Comparison of ENCODE assay signal across 27 mouse cellular contexts in genomic region chrX:157164142-157164541, GRCm38 (mm10).
A peak's percentile ranks its signal among the peaks of the same experiment; 100 is the strongest.
DNase-seq lines count a peak whose midpoint lies in the region; ATAC-seq and TF ChIP-seq lines count a peak whose summit lies in the region.
"Had no signal": no experiment of that assay in that cellular context is flagged by ENCODE, and none has a peak within 500 bp of the region (broad histone marks: within the 10 kb centered on the region; RNA-seq: fewer than 3 reads in every experiment).

No protein-coding gene starts in this region.

- H3K36me3 ChIP-seq in forebrain, embryonic 16.5 days (ENCODE audit: control insufficient read depth, insufficient read depth): no peaks in the 10 kb centered on the region
- H3K36me3 ChIP-seq in forebrain, embryonic 12.5 days (replicated peaks): no peaks in the 10 kb centered on the region
- H3K36me3 ChIP-seq in lung, embryonic 15.5 days: no peaks in the 10 kb centered on the region
- H3K36me3 ChIP-seq: embryonic facial prominence, embryonic 12.5 days; forebrain, embryonic 15.5 days; heart, embryonic 12.5 days; heart, embryonic 15.5 days; hindbrain, embryonic 10.5 days; hindbrain, embryonic 13.5 days; intestine, embryonic 15.5 days had no signal

- WGBS in forebrain, embryonic 16.5 days: 51% methylated on average over 3 of the region's 3 CpGs
- WGBS in forebrain, embryonic 12.5 days: 51% methylated on average over 3 of the region's 3 CpGs
- 45% methylated on average over 3 of the region's 3 CpGs for WGBS in lung, embryonic 15.5 days
- 53% methylated on average over 3 of the region's 3 CpGs for WGBS in lung, adult 2 months

- H3K9me3 ChIP-seq in forebrain, embryonic 16.5 days (ENCODE audit: control insufficient read depth, low read length): no peaks in the 10 kb centered on the region
- H3K9me3 ChIP-seq in forebrain, embryonic 12.5 days: no peaks in the 10 kb centered on the region
- no peaks in the 10 kb centered on the region for H3K9me3 ChIP-seq in lung, embryonic 15.5 days
- H3K9me3 ChIP-seq: embryonic facial prominence, embryonic 12.5 days; forebrain, embryonic 15.5 days; heart, embryonic 12.5 days; heart, embryonic 15.5 days; hindbrain, embryonic 10.5 days; hindbrain, embryonic 13.5 days; intestine, embryonic 15.5 days had no signal

- 0 out of 2 replicates have a peak, but pooled peaks have one; percentile 31 for ATAC-seq in forebrain, embryonic 16.5 days
- no peak for ATAC-seq in forebrain, embryonic 12.5 days (ENCODE audit: low FRiP score)
- peak; percentile 62; the same call in 1 of the 2 replicates for ATAC-seq in lung, embryonic 15.5 days (ENCODE audit: borderline replicate concordance, extremely low read depth, low FRiP score, low TSS enrichment)
- ATAC-seq: activated CD4-positive, CD25-positive, alpha-beta regulatory T cell, adult 4 months; forebrain, embryonic 15.5 days; hindbrain, embryonic 16.5 days; intestine, embryonic 15.5 days had no signal

- no peak overlapping the region for H3K27ac ChIP-seq in forebrain, embryonic 16.5 days (ENCODE audit: low read length)
- H3K27ac ChIP-seq in forebrain, embryonic 12.5 days: no peak overlapping the region
- H3K27ac ChIP-seq in lung, embryonic 15.5 days: no peak overlapping the region
- H3K27ac ChIP-seq: embryonic facial prominence, embryonic 12.5 days; forebrain, embryonic 15.5 days; heart, embryonic 15.5 days; hindbrain, embryonic 10.5 days; hindbrain, embryonic 13.5 days; intestine, embryonic 15.5 days had no signal

- DNase-seq in embryo, embryonic 11 days: peak; percentile 9
- no peak for DNase-seq in embryo, embryonic 10.5 days (ENCODE audit: low spot score)
- no peak for DNase-seq in lung, adult 2 months
- peak; percentile 0 for DNase-seq in forelimb bud, embryonic 11.5 days (ENCODE audit: low read depth, low spot score)
- no peak for DNase-seq in layer of hippocampus, postnatal 36 days
- DNase-seq: adrenal gland, adult 8-10 months; adrenal gland, postnatal 25 days; cerebellum, adult 18-20 months; cerebellum, adult 9-10 months; cerebellum, postnatal 14 days; gastrocnemius, postnatal 25 days; heart, adult 18-20 months; heart, postnatal 10 days; heart, postnatal 36 days had no signal

- H3K4me2 ChIP-seq in forebrain, embryonic 16.5 days (ENCODE audit: low read length): no peak overlapping the region
- no peak overlapping the region for H3K4me2 ChIP-seq in forebrain, embryonic 12.5 days
- H3K4me2 ChIP-seq in lung, embryonic 15.5 days: no peak overlapping the region
- H3K4me2 ChIP-seq: embryonic facial prominence, embryonic 12.5 days; forebrain, embryonic 15.5 days; heart, embryonic 12.5 days; heart, embryonic 15.5 days; hindbrain, embryonic 13.5 days; intestine, embryonic 15.5 days had no signal

- H3K4me3 ChIP-seq in forebrain, embryonic 16.5 days (replicated peaks; ENCODE audit: low read length): no peak overlapping the region
- H3K4me3 ChIP-seq in forebrain, embryonic 12.5 days (replicated peaks): no peak overlapping the region
- no peak overlapping the region for H3K4me3 ChIP-seq in lung, embryonic 15.5 days
- H3K4me3 ChIP-seq in lung, adult 2 months (replicated peaks; ENCODE audit: extremely low read depth, low read depth, low read length): no peak overlapping the region
- H3K4me3 ChIP-seq: embryonic facial prominence, embryonic 12.5 days; erythroblast, embryonic 14.5 days; forebrain, embryonic 15.5 days; heart, embryonic 12.5 days; heart, embryonic 15.5 days; hindbrain, embryonic 10.5 days; hindbrain, embryonic 13.5 days; intestine, embryonic 15.5 days had no signal

- no peak for TF ChIP-seq CTCF in lung, adult 2 months (IDR thresholded peaks at IDR 0.05; ENCODE audit: insufficient read depth, low read length)

- H3K9ac ChIP-seq in forebrain, embryonic 16.5 days (replicated peaks; ENCODE audit: low read depth, low read length): no peak overlapping the region
- no peak overlapping the region for H3K9ac ChIP-seq in forebrain, embryonic 12.5 days
- no peak overlapping the region for H3K9ac ChIP-seq in lung, embryonic 15.5 days
- H3K9ac ChIP-seq: embryonic facial prominence, embryonic 12.5 days; forebrain, embryonic 15.5 days; heart, embryonic 12.5 days; heart, embryonic 15.5 days; hindbrain, embryonic 13.5 days; intestine, embryonic 15.5 days had no signal

- no peaks in the 10 kb centered on the region for H3K27me3 ChIP-seq in forebrain, embryonic 16.5 days (replicated peaks; ENCODE audit: control insufficient read depth, insufficient read depth, low read length)
- no peaks in the 10 kb centered on the region for H3K27me3 ChIP-seq in forebrain, embryonic 12.5 days
- H3K27me3 ChIP-seq in lung, embryonic 15.5 days: no peaks in the 10 kb centered on the region
- H3K27me3 ChIP-seq: embryonic facial prominence, embryonic 12.5 days; forebrain, embryonic 15.5 days; heart, embryonic 12.5 days; heart, embryonic 15.5 days; hindbrain, embryonic 13.5 days; intestine, embryonic 15.5 days had no signal

- no peak for TF ChIP-seq POLR2A in lung, adult 2 months (IDR thresholded peaks at IDR 0.05; ENCODE audit: borderline replicate concordance, extremely low read depth, low read depth, low read length)

- H3K4me1 ChIP-seq in forebrain, embryonic 16.5 days (replicated peaks; ENCODE audit: control insufficient read depth, insufficient read depth, low read length): no peaks in the 10 kb centered on the region
- no peaks in the 10 kb centered on the region for H3K4me1 ChIP-seq in forebrain, embryonic 12.5 days
- H3K4me1 ChIP-seq in lung, embryonic 15.5 days: no peaks in the 10 kb centered on the region
- H3K4me1 ChIP-seq in lung, adult 2 months (ENCODE audit: control insufficient read depth, insufficient read depth, low read length): no peaks in the 10 kb centered on the region
- H3K4me1 ChIP-seq: embryonic facial prominence, embryonic 12.5 days; forebrain, embryonic 15.5 days; heart, embryonic 12.5 days; heart, embryonic 15.5 days; hindbrain, embryonic 10.5 days; hindbrain, embryonic 13.5 days; intestine, embryonic 15.5 days had no signal

Comparison
In these comparisons a context has a peak if more than half of its experiments do, and no peak if none do; other contexts are left out.
1. DNase-seq: peak in embryo, embryonic 11 days (single experiment) and forelimb bud, embryonic 11.5 days (single experiment); none in embryo, embryonic 10.5 days (single experiment), lung, adult 2 months (single experiment) and layer of hippocampus, postnatal 36 days (0 of 2).